Mouse (Mus musculus) gastrocnemius, postnatal 14 days (tissue): ENCODE results near the gene Bzw2. TPM values are rescaled to one million over a fixed set of nuclear protein-coding genes. Genes with fewer than 3 reads are reported as not detected.

ENCODE experiments used
- DNase-seq: peaks from one replicate; pipeline ENCODE4 v3.0.0; 2021; ENCODE audit warnings: mixed read lengths
- intact Hi-C: fragments of 180-260 bp; cut with DNase I; formaldehyde crosslinking; loops from one replicate; pipeline ENCODE4 v1.15.1; 2025; ENCODE audit warnings: low total_unique reads
- total RNA-seq, 2 experiments: library from RNA; stranded (reverse); gene quantifications; 2 replicates each; pipeline ENCODE4 v1.2.3; 2021

Gene Bzw2
- total RNA-seq, 2 experiments from 2014 or later, result 118 to 136 TPM

DNA sequence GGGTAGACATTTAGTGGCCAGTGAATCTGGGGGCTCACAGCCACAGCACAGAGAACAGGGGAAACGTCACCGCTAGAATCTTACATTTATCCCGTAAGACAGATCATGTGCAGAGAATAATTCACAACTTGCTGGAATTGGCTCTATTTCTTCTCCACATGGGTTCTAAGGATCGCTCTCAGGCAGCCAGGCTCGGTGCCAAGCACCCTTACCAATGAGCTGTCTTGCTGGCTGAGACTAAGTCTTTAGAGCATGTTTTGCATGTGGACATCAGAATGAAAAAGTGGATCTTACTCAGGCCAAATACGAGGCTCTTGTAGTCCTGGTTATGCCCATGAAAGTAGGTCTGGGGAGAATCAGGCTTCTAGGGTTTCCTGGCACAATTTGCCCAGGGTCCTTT is 17.5 kb downstream of the Bzw2 start:
- DNase-seq, result no peak

DNA sequence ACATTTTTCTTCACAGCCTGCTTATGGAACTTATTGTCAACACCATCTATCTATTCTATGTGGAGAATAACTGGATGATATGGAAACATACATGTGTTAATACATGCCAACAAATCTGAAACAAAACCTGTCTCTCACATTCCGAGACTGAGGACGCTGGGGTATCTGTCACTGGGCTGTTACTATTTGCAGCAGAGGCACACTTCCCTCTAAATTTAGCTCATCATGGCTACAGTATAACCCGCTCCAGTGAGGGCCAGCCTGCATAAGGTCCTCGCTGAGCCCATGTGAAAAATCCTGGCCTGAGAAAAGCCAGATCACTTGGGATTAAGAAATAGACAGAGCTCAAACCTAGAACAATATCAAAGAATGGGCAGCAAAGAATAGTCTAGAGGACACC is 20.7 kb downstream of the Bzw2 start:
- intact Hi-C loops, result no loop called here
- no peak for DNase-seq

More for the DNA sequence above, 17.5 kb downstream of the Bzw2 start:
- intact Hi-C loops, result no loop called here

DNA sequence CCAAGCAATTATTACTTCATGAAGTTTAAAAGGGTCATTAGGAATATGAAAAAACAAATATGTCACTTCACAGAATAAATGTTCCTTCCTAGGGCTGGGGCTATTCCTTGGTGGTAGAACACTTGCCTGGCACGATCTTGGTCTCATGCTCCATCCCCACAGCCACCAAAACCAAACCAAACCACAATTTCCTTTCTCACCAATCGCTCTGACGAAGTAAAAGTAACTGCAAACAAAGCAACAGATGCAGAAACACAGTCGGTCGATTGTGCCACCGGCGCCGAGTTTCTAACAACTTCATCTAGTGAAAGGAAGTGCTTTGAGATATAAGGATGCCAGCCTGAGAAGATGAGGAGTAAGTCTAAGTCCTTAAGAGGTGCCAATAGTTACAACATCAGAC is 21.6 kb downstream of the Bzw2 start:
- intact Hi-C loops, result no loop called here
- no peak for DNase-seq

DNA sequence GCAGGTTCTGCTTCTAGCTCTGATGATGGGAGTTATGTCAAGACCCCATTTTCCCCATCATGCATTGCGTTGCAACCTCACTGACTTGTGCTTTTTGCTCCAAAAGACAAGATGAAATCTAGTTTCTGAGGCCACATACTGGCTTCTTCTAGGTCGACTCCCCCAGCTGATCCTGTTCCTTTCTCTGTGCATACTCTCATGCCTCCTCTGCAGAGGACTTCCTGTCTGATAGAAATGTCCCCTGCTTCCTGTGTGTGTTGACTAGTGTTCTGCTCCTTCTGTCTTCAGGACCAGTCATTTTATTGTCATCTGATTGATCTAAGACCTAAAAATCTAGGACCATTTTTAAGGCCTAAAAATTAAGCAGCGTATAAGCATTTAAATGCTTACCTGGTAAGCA is 22.5 kb downstream of the Bzw2 start:
- intact Hi-C loops, result no loop called here
- no peak for DNase-seq

DNA sequence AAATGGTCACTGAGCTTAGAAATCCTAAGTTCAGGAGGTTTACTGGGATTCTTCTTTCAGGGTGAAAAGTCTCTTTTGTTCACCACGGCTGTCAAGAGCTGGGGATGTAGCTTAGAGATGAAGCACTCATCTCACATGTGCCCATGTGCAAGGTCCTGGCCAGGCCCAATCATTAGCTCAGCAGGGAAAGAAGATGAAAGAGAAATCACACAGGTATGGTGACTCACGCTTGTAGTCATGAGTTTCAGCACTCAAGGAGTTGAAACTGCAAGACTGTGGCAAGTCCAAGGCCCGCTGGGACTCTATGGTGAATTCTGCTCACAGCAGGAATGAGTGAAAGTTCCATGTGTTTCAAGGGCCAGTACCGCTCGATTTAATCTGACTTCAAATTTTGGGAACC is 23.8 kb downstream of the Bzw2 start:
- DNase-seq, result no peak
- intact Hi-C loops, result no loop called here

DNA sequence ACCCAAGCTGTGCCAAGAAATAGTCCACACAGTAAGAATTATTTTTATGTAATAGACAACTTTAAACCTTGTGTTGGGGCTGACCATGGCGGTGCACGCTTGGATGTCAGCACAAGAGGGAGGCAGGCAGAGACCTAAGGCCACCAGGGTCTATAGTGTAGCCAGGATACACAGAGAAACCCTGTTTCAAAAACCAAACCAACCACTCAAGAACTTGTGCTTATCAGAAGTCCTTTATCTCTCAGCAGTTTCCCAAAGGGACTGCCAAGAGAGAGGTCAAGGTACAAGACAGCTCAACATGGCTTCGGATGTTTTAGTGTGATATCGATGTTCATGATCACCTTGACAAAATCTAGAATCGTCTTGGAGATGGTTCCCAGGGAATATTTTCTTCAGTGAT is 24.3 kb downstream of the Bzw2 start:
- intact Hi-C loops, result no loop called here
- DNase-seq, result no peak

DNA sequence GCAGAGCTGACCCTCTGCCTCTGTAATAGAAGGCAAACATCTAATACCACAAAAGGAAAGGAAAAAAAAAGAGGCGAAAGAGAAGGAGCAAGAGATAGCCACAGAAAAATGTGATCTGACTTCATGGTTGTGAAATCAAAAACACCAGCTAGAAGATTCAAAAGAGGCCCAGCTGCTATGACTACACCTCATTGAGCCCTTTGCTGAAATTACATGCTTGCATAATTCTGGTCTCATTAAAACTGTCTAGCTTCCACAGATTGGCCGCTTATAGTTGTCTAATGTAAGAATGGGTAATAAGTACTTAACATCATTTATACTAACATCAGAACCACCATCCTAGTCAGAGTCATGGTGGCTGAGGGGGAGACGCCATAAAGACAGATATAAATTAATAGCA is 25.2 kb downstream of the Bzw2 start:
- intact Hi-C loops, result no loop called here
- no peak for DNase-seq

DNA sequence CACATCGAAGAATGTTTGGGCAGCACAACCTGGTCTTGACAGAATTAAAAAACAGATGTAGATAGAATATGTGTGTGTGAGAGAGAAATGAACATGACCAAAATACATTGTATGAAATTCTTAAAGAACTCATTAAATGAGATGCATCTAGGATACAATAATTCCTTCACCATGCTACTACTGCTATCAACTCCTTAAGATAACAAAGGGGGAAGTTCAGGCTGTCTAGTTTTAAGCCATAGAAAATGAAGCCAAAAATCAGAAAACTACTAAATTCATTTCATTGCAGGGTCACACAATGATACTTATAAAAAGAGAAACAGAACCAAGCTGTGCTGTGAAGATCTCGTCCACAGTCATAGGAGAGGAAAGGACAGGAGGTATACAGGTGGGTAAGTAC is 25.6 kb downstream of the Bzw2 start:
- DNase-seq, result no peak
- intact Hi-C loops, result no loop called here

DNA sequence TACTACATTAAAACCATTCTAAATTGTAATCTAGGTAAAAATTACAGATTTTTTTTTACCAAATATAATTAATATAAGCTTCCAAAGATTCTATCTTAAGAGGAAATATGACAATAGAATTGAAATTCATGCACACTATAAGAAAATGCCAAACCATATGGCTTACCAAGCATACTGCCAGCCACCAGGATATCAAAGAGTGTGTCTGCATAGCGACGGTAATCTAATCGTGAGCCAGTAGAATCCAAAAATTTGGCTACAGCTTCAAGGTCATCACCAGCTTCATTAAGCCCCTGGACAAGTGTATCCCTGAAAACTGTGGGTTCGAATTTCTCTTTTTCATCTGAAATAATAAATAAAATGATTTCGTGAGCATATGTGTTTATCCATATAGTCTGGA is 28.1 kb downstream of the Bzw2 start:
- no peak for DNase-seq
- intact Hi-C loops, result no loop called here

DNA sequence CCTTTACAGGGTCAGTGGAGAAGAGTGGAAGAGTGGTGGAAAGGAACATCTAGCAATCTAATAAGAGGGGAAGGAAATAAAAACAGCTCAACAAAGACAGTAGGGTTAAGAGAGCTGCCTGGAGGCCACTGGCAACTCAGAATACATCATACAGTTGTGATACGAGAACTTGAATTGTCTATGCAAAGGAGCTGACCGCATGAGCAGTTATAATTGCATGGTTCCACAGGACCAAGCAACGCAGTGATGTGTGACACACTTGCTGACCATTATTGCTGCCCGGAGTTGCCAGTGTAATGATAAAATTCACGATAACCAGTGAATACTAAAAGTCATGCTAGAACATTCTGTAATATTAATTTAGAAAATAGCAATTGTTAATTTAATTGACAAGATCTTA is 31.8 kb downstream of the Bzw2 start:
- intact Hi-C loops, result no loop called here
- no peak for DNase-seq

DNA sequence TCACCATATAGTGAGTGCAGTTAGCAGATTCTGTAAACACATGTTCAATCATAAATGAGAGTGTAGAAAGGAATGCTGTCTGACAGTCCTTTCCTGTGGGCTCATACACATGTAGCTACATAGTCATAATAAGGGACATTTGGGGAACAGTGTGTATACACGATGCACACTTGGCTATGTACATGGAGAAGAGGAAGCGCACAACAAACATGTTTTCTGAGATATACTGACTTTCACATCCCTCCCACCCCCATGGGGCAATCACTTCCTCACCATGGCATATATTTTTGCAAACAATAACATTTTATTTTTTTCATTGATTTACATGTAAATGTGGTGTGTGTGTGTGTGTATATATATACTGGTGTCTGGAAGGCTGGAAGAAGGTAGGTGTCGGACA is 38.6 kb downstream of the Bzw2 start:
- intact Hi-C loops, result no loop called here
- no peak for DNase-seq

DNA sequence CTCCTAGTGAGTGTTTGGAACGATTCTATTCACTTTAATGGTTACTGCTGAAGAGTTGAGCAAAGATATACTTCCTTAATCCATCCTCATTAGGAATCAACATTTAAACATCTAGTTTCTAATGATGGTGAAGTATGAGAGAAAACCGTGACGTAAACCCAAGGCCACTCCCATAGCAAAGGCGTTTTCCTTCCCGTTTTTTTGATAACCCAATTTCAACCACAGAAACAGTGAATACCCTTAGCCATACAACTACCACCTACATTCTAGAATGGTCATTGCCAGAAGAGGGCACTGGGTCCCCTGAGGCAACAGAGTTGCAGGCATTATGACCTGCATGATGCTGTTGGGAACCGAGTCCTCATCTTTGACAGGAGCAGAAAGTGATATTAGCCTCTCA is 40.7 kb downstream of the Bzw2 start:
- intact Hi-C loops, result no loop called here
- DNase-seq, result no peak

DNA sequence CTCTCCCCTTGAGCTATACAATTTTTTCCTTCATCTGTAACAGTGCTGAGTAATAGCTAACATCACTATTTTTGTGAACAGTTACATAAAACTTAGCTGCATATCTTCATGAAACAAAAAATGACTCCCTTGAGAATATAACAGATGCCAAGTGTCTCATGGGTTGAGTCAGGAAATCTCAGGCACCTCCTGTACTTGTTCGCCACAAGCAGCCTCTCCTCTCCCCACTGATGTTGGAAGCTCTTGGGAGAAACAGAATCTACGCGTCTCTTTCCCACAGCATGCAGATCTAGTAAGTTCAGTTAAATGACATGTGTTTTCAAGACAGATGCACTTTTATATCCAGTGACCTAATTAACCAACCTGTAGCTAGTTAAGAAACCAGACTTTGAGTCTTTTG is 45.8 kb downstream of the Bzw2 start:
- no peak for DNase-seq
- intact Hi-C loops, result no loop called here

DNA sequence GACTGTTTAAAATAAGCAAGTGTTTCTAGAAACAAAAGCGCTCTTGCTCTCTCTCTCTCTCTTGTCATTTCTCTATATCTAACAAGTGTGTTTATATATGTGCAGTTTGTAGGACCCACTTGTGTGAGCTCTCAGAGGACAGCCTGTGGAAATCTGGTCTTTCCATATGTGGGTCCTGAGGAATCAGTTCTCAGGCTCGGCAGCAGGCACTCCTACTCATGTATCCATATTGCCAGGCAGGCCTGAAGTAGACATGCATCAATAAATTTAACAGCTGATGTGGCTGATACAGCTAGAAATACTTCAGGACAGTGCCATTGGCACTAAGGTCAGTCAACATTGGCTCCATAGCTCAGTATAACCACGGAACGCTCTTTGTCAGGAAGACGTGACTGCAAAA is 46.8 kb downstream of the Bzw2 start:
- no peak for DNase-seq
- intact Hi-C loops, result no loop called here

DNA sequence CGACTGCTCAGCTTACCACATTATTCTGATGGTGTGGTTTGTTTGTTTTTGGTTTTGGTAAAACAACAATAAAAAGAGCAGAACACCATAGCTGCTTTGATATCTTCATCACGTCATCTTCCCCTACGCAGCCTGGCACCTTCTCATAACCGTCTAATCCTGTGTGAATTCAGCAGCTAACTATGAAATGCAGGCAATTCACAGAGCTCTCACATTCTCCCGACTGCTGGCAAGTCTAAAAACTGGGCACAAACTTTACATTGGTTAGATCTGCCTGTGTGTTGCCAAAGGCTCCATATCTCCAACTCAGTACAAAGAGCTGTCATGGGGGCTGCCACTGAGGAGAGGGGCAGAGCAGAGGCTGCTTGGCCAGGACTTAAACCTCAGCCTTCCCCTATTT is 47.4 kb downstream of the Bzw2 start:
- no peak for DNase-seq
- intact Hi-C loops, result no loop called here

DNA sequence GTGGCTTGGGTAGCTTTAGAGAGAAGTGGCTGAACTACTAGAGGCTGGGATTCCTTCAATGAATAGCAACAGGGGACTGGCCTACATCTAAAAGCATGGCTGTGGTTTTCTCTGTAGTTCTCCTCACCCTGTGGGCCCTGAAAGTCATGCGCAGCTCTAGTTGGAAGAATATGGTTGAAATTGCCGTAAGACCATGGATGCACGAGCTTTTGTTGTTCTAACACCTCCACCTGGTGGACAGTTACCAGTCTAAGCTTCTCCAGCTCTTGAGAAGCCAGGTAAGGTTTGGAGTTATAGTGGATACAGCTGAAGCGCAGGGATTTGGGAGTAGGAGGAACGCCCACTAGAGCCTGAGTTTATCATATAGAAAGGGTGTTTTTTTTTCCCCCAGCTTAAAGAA is 49.4 kb downstream of the Bzw2 start:
- DNase-seq, result no peak
- intact Hi-C loops, result no loop called here

DNA sequence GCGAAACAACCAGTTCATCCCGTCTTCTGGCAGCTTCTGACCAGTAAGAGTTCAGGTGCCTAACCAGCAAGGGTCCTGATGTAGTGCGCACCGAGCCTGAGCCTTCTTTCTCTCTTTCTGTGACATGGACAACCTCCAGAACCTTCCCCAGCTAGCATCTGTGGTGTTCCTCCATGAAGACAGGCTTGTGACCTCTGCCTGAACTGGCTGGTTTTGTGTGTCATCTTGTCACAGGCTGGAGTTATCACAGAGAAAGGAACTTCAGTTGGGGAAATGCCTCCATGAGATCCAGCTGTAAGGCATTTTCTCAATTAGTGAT is 54.3 kb downstream of the Bzw2 start:
- intact Hi-C loops, result no loop called here
- DNase-seq, result no peak

DNA sequence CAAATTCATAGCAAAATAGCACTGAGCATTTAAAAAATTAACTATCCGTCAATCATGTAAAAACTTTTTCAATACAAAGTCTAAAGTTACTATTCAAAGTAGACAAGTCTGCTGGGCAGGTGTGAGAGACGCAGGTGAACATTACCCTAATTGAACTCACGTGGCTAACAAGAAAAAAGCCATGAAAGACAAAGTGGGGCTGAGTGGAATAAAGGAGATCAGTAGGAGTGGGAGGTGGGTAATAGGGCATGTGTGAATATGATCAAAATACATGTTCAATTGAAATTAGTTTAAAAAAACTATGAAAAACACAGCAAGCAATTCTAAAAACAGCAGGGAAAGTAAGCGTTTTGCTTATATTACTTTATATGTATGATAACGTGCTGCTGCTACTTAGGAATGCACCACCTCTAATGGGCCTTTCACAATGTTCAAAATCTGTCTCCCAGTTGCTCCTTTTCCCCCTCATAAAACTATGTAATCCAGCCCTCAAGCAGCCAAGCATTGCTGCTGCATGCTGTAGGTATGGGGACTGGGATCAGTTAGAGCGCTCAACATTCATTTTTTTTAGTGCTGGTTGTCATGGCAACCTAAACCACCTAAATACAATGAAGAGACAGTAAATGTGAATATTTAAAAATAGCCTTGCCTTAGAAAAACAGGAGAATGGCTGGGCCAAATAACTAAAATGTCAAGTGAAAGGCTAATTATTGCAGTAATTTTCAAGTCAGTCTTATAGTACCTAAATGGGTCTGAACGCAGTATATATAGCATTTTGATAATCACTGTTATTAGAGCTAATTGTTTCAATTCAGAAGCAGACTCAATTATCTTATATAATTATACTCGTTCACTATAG is 54.9 kb downstream of the Bzw2 start:
- no peak for DNase-seq
- intact Hi-C loops, result no loop called here

DNA sequence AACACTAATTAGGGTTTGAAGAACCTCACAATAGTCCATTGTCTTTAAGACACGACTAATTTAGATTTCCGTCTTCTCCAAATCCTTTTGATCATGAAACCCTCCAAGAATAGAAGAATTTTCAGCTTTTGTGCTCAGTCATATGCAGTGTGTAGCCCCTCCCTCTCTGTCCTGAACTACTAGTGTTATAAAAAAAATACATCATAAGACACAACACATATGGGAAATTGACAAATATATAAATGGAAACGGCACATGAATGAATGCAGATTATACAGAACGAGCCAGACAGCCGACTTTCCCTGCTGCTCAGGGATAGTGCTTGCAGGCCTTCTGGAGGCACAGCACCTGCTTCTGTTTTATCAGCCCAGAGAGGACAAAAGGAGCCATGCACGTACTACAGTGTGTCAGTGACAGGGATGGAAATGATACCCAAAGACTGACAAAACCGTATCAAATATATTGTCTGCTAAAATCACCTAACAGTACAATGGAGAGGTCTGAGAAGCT is 62.5 kb downstream of the Bzw2 start:
- intact Hi-C loops, result no loop called here
- no peak for DNase-seq

DNA sequence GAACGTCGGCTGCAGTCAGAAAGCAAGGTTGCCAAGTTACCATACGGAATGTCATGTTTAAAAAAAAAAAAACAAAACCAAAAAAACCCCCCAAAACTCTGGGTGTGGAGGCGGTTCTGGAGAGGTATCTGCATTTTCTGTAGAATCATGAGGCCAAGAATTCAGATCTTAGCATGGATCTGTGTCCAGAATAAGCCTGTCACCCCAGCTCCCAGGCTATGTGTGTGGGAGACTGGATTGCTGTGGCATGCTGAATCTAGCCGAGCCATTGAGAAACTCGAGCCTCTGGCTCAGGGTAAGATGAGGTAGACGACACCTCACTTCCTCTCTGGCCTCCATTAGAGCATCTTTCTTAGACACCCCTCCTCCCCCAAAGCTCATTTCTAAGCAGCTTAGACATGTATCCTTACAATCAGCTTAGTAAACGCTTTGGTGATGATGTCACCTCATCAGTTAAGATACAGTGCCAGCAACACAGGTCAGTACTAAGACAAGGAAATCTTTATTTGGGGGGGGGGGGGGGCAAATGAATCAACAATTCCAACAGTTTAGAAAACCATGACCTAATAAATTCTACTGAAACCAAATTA is 64.7 kb downstream of the Bzw2 start:
- no peak for DNase-seq
- intact Hi-C loops, result no loop called here

DNA sequence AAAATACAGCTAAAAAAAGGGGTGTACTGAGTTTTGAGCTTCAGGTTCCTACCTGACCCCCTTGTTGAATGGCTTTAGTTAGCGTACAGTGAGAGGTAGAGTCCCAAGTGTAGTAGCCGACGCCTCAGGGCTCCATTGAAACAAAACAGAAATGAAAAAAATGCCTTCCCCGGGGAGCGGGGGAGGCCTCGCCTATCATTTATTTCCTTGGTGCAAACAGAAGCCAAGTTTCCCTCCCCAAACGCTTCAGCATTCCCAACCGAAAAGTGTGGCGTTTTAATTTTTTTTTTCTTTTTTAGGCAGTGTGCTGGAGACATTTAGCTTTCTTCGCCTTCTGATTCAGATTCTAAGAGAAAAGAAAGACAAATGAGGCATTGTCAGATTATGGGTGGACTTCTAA is 65.9 kb downstream of the Bzw2 start:
- intact Hi-C loops, result no loop called here
- DNase-seq, result no peak

DNA sequence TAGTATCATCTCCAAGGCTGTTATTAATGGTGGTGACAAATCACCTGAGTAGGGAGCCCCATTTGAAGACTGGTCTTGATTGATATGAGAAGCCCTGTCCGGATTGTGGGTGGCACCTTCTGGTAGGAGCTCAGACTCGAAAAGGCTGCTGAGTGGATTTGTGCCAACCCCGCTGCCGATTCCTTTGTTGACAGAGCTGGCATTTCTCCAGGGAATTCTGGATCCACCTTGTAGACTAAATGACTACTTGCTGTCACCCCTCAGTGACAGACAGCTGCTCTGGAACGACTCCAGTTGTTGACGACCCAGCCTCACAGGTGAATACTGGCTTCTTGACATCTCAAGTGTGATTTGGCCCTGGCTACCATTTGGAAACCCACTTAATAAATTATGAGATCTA is 68.7 kb downstream of the Bzw2 start:
- DNase-seq, result no peak
- intact Hi-C loops, result no loop called here
